Mouse (Mus musculus) limb, embryonic 14.5 days (tissue): ENCODE measurements around the gene Meis3. TPM values are rescaled to one million over a fixed set of nuclear protein-coding genes. Genes with fewer than 3 reads are reported as not detected.

Experiments
- ATAC-seq: fragments of 200-750 bp; cut with Nextera tagmentation; 2 replicates; pipeline ENCODE4 v1.8.0; 2017; ENCODE audit warnings: low read depth, moderate number of reproducible peaks, moderate TSS enrichment; ENCODE audit not compliant: low FRiP score
- DNase-seq: peaks from one replicate; pipeline ENCODE4 v3.0.0-alpha.2; 2015; ENCODE audit warnings: low spot score
- H3K27ac ChIP-seq: fragments of 300-500 bp; sonication (generic); replicated peaks from 2 replicates; pipeline ENCODE4 v1.5.1; 2014; ENCODE audit warnings: low read depth, mild to moderate bottlenecking, low read length, moderate library complexity, mixed read lengths
- H3K27me3 ChIP-seq: fragments of 300-500 bp; sonication (generic); 2 replicates; pipeline ENCODE4 v1.6.1; 2014; ENCODE audit warnings: low read length, mixed read lengths; ENCODE audit not compliant: control insufficient read depth, insufficient read depth
- H3K36me3 ChIP-seq: fragments of 300-500 bp; sonication (generic); 2 replicates; pipeline ENCODE4 v1.6.1; 2014; ENCODE audit warnings: mild to moderate bottlenecking, low read length, moderate library complexity, mixed read lengths; ENCODE audit not compliant: control insufficient read depth, insufficient read depth
- H3K4me1 ChIP-seq: fragments of 300-500 bp; sonication (generic); 2 replicates; pipeline ENCODE4 v1.6.1; 2014; ENCODE audit warnings: antibody characterized with exemption, low read length, mixed read lengths; ENCODE audit not compliant: control insufficient read depth, insufficient read depth
- H3K4me2 ChIP-seq: fragments of 300-500 bp; sonication (generic); replicated peaks from 2 replicates; pipeline ENCODE4 v1.6.1; 2014; ENCODE audit warnings: low read depth, mild to moderate bottlenecking, low read length, moderate library complexity; ENCODE audit not compliant: severe bottlenecking
- H3K4me3 ChIP-seq: fragments of 300-500 bp; sonication (generic); replicated peaks from 2 replicates; pipeline ENCODE4 v1.5.1; 2014; ENCODE audit warnings: low read length
- H3K9ac ChIP-seq: fragments of 300-500 bp; sonication (generic); 2 replicates; pipeline ENCODE4 v1.6.1; 2014; ENCODE audit warnings: mild to moderate bottlenecking, low read depth, low read length, moderate library complexity; ENCODE audit not compliant: severe bottlenecking
- H3K9me3 ChIP-seq: fragments of 300-500 bp; sonication (generic); 2 replicates; pipeline ENCODE4 v1.6.1; 2016; ENCODE audit warnings: low read length; ENCODE audit not compliant: control insufficient read depth
- POLR2A ChIP-seq: fragments of 200-500 bp; IDR thresholded peaks from 2 replicates; pipeline ENCODE4 v1.8.0; 2012; ENCODE audit warnings: inconsistent platforms, mild to moderate bottlenecking, moderate library complexity, borderline replicate concordance; ENCODE audit not compliant: insufficient read depth, insufficient read length; ENCODE audit errors: extremely low read depth
- WGBS: fragments of 180-500 bp; shearing (Covaris S2); extraction: QIAGEN DNeasy Blood & Tissue Kit; methylation state at CpG from one replicate; pipeline ENCODE4 v1.1.7; 2014; 5-methylcytosine and 5-hydroxymethylcytosine counted together
- polyA plus RNA-seq, 2 experiments: library from polyadenylated mRNA; depleted of rRNA in 1 of 2; stranded (reverse) in 1 of 2; unstranded in 1 of 2; fragments of >200 nt; fragmentation: Nextera tagmentation in 1 of 2; extraction: Ambion mirVana in 1 of 2; gene quantifications; 2 replicates each; pipeline versions ENCODE4 v1.2.1 to v1.2.3; 2012 to 2014

Gene Meis3
- polyA plus RNA-seq, 2 experiments = 15.1 to 29.3 TPM

- Histone ChIP-seq H3K36me3 (no peaks in the 10 kb centered on the region), H3K9me3 (no peaks in the 10 kb centered on the region), H3K27ac (no peak overlapping the region), H3K27me3 (peaks cover 27% of the 10 kb centered on the region), H3K4me3 (no peak overlapping the region), H3K4me1 (no peaks in the 10 kb centered on the region), H3K9ac (no peak overlapping the region), H3K4me2 (no peak overlapping the region)
- ATAC-seq (no peak), DNase-seq (no peak)
- WGBS = 89% methylated on average over 9 of the region's 9 CpGs
- TF ChIP-seq POLR2A = no peak
Measured at GRCm38 (mm10) chr7:16161302-16161701, 13.6 kb upstream of the Meis3 start.

DNA sequence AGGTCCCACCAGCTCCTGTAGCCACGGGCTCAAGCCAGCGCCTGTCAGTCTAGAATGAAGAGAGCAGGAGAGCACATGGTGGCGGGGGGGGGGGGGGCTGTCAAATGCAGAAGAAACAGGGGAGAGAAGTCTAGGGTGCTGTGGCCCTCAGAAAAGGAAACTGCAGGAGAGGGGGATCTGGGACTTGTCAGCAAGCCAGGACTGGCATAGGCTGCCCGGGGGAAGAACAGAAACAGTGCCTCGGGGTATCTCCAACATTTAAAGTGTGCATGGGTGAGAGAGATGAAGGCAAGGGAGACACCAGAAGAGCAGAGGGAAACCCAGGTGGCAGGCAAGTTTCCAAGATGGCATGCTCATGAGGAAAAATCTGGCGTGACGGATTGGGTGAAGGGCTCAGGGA lies 12.9 kb upstream of the Meis3 start:
- H3K36me3 ChIP-seq = no peaks in the 10 kb centered on the region
- no peak for TF ChIP-seq POLR2A
- DNase-seq (no peak), ATAC-seq (no peak)
- H3K4me3 ChIP-seq = no peak overlapping the region
- peaks cover 27% of the 10 kb centered on the region for H3K27me3 ChIP-seq
- H3K9ac ChIP-seq = no peak overlapping the region
- H3K9me3 ChIP-seq = no peaks in the 10 kb centered on the region
- H3K27ac ChIP-seq = no peak overlapping the region
- H3K4me1 ChIP-seq = no peaks in the 10 kb centered on the region
- no peak overlapping the region for H3K4me2 ChIP-seq
- 74% methylated on average over 6 of the region's 7 CpGs for WGBS

GRCm38 (mm10) chr7:16172141-16172581 lies 2.7 kb upstream of the Meis3 start:
- H3K9me3 ChIP-seq = no peaks in the 10 kb centered on the region
- no CpG with 5 or more reads among the region's 1 CpGs for WGBS
- no peak for TF ChIP-seq POLR2A
- H3K4me3 ChIP-seq = no peak overlapping the region
- no peak overlapping the region for H3K27ac ChIP-seq
- DNase-seq = no peak
- no peaks in the 10 kb centered on the region for H3K4me1 ChIP-seq
- peaks cover 23% of the 10 kb centered on the region; the same call in 1 of the 2 replicates for H3K27me3 ChIP-seq
- no peaks in the 10 kb centered on the region for H3K36me3 ChIP-seq
- no peak overlapping the region for H3K4me2 ChIP-seq
- H3K9ac ChIP-seq = no peak overlapping the region
- no peak for ATAC-seq

GRCm38 (mm10) chr7:16172586-16173140 lies 2.2 kb upstream of the Meis3 start:
- Histone ChIP-seq H3K4me2 (no peak overlapping the region), H3K36me3 (no peaks in the 10 kb centered on the region), H3K4me3 (no peak overlapping the region), H3K27me3 (peaks cover 23% of the 10 kb centered on the region; the same call in 1 of the 2 replicates), H3K9ac (no peak overlapping the region), H3K9me3 (no peaks in the 10 kb centered on the region), H3K27ac (no peak overlapping the region), H3K4me1 (no peaks in the 10 kb centered on the region)
- WGBS = 9% methylated on average over 1 of the region's 1 CpGs
- TF ChIP-seq POLR2A = no peak
- no peak for DNase-seq
- ATAC-seq = no peak

GRCm38 (mm10) chr7:16173146-16173545 lies 1.7 kb upstream of the Meis3 start:
- Histone ChIP-seq H3K4me1 (no peaks in the 10 kb centered on the region), H3K4me2 (no peak overlapping the region), H3K27ac (no peak overlapping the region), H3K9ac (no peak overlapping the region), H3K27me3 (peaks cover 23% of the 10 kb centered on the region; the same call in 1 of the 2 replicates), H3K4me3 (no peak overlapping the region), H3K36me3 (no peaks in the 10 kb centered on the region), H3K9me3 (no peaks in the 10 kb centered on the region)
- ATAC-seq (no peak), DNase-seq (no peak)
- 6% methylated on average over 5 of the region's 5 CpGs for WGBS
- TF ChIP-seq POLR2A = no peak
